Mouse (Mus musculus): Measurements from ENCODE around the gene Csrnp3.
"Not testable (repeated sequence)": the region's sequence is repeated elsewhere in the genome, so short reads cannot be mapped to it uniquely, and the experiment has no call there.

The Csrnp3 gene

GRCm38 (mm10) chr2:65845551-65845950, at the start of gene Csrnp3:
TSS of gene Csrnp3 (plus strand) at chr2:65845767.
- peak; percentile 14 for DNase-seq (ENCODE audit: low spot score)

GRCm38 (mm10) chr2:65801054-65801709, 44.4 kb upstream of the Csrnp3 start:
- no peak for DNase-seq (ENCODE audit: low spot score)

- DNase-seq (ENCODE audit: low spot score) = no peak
These were observed 39.0 kb upstream of the Csrnp3 start for GRCm38 (mm10) chr2:65806556-65806955.

GRCm38 (mm10) chr2:65811203-65811602, 34.4 kb upstream of the Csrnp3 start:
- not testable (repeated sequence) for DNase-seq (ENCODE audit: low spot score)

DNA sequence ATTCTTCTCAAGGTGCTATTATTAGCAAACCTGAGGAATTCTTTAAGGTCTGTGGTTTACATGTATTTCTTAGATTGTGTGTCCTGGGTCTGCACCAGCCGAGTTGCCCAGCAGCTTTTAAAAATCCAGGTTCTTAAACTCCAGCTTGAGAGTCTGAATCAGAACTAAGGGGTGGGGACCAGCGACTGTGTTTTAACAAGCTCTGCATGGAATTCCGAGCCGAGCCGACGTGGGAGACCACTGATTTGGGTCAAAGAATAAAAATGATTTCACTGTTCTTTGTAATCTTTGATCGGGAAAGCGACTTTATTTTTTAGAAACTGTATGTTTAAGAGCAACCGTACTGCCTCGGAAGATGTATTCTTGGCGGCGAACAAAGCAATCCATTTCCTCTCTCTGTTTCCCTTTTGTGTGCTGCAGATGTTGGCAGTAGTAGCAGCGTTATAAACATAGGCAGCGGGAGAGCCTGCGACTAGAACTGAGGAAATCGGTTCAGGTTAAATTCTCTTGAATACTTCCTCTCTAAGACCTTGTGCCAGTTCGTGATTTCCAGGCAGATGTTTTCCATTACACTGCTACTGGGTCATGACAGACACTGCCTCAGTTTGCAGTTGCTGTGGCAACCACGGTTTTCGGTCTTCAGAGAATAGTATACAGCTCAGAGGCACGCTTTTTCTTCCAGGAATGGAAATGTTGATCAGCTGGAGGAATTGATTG, 27.3 kb upstream of the Csrnp3 start:
- no peak for DNase-seq (ENCODE audit: low spot score)

- no peak for DNase-seq (ENCODE audit: low spot score)
These were observed 25.3 kb upstream of the Csrnp3 start for GRCm38 (mm10) chr2:65820114-65820769.

DNA sequence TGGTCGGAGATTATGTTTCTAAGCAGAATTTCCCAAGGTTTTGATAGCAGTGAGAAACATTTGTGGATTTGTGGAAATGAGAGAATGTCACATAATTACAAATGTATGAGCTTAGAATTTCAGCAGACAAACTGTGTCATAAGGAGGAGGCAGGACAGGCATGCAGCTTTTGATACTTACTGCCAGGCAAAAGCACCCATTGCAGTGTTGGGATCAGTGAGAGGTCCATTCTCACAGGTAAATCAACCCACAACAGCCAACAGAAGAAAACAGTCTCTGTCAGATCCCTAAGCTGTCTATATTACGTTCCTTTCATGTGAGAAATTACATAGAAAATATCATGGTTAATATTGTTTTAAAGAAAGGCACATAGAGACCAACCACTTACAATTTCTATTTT, 19.3 kb upstream of the Csrnp3 start:
- no peak for DNase-seq (ENCODE audit: low spot score)

GRCm38 (mm10) chr2:65826801-65827200, 18.8 kb upstream of the Csrnp3 start:
- DNase-seq (ENCODE audit: low spot score) = no peak

DNA sequence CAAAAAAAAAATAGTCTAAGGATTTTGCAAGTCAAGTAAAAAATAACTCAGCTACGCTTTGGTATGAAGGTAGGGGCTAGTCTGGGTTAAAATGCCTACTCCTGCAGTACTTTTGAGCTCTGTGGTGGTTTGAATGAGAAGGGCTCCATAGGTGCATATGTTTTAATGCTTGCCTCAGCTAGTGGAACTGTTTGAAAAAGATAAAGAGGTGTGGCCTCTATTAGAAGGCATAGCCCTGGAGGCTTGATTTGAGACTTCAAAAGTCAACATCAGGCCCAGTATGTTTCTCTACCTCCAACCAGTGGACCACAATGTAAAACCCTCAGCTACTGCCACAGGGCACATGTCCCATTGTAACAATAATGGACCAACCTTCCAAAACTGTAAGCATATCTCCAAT, 16.9 kb upstream of the Csrnp3 start:
- DNase-seq (ENCODE audit: low spot score) = no peak

GRCm38 (mm10) chr2:65832738-65833395, 12.7 kb upstream of the Csrnp3 start:
- DNase-seq (ENCODE audit: low spot score) = no peak

GRCm38 (mm10) chr2:65833421-65833820, 12.1 kb upstream of the Csrnp3 start:
- DNase-seq (ENCODE audit: low spot score) = no peak

GRCm38 (mm10) chr2:65841606-65842005, 4.0 kb upstream of the Csrnp3 start:
- no peak for DNase-seq (ENCODE audit: low spot score)

GRCm38 (mm10) chr2:65842356-65842755, 3.2 kb upstream of the Csrnp3 start:
- no peak for DNase-seq (ENCODE audit: low spot score)

- DNase-seq (ENCODE audit: low spot score) = no peak
These were observed 611 bp downstream of the Csrnp3 start for GRCm38 (mm10) chr2:65846000-65846755.

- no peak for DNase-seq (ENCODE audit: low spot score)
These were observed 2.0 kb downstream of the Csrnp3 start for GRCm38 (mm10) chr2:65847463-65848110.

GRCm38 (mm10) chr2:65848706-65849105, 3.1 kb downstream of the Csrnp3 start:
- no peak for DNase-seq (ENCODE audit: low spot score)

DNA sequence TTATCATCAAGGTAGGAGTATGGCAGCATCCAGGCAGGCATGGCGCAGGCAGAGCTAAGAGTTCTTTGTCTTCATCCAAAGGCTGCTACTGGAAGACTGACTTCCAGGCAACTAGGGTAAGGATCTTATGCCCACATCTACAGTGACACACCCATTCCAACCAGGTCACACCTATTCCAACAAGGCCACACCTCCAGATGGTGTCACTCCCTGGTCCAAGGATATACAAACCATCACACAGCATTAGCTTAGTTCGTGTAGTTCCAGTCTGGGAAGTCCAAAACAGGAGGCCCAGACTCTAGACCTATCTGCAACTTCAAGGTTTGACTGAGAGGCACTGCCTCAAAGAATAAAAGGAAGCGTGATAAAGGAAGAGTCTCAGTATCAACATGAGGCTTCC, 4.7 kb downstream of the Csrnp3 start:
- DNase-seq (ENCODE audit: low spot score) = not testable (repeated sequence)

- no peak for DNase-seq (ENCODE audit: low spot score)
These were observed 11.2 kb downstream of the Csrnp3 start for GRCm38 (mm10) chr2:65856791-65857190.

DNA sequence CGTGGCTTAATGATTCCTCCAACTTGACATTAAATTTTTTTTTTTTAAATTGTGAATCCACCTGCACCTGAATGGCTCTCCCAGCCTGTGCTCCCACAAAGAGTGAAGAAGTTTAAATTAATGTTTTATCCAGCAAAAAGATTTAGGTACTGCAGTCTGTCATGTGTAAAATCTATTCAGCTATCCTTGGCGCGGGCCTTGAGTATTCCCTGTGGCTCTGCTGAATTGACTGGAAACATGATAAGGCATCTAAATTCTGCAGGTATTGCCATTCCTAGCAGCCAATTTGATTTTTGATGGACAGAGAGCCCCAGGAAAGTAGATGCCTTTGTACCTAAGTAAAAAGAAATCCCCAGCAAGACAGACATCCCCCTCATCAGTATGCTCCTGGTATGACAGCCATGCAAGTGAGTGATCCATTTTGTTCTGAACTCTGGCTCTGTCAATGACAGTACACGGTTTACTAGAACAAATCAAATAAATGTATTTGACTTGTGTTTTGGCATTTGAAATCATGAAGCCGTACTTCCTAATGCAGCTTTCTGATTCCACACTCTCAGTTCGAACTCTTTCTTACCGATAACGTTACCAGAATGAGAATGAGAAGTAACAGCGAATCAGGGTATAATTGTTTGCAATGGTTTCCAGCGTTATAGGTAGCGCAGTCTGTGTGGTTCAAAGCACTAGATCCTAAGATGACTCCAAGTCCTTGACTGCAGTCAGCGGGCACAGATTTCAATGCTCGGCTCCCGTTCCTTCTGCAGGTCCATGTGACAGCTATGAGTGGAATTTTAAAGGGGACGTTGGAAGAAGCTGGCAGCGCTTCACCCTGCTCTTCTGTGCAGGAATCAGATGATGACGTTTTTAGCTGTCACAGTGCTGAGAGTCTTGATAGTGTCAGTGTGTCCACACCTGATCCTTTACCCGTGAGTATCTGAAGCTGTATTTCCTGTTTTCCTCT, 14.5 kb downstream of the Csrnp3 start:
- DNase-seq (ENCODE audit: low spot score) = no peak

DNA sequence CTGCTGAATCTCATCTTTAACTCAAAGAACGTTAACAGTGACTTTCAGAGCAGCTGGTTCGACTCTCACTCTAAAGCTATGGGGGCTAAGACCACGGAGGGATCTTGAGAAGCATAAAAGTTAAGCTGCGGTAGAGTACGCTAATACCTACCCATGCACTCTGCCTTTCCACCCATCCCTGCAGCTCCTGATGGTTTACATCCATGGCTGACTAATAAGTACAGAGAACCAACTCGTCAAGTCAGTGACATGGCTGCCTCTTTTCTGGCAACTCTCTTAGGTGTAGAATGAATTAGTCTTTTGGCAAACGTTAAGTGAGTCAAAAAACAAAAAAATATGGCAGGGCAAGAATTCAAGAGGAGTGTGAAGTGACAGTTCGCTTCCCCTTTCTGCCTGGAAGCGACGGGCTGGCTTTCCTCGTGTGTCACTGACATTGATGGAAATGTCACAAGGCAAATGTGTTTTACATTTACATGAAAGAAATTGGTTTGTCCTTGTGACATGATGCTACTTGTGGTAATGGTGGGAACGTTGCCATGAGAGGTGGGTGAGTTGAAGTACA, 19.3 kb downstream of the Csrnp3 start:
- no peak for DNase-seq (ENCODE audit: low spot score)
